ENCODE assay signal across 8 mouse cellular contexts in the genomic region with DNA sequence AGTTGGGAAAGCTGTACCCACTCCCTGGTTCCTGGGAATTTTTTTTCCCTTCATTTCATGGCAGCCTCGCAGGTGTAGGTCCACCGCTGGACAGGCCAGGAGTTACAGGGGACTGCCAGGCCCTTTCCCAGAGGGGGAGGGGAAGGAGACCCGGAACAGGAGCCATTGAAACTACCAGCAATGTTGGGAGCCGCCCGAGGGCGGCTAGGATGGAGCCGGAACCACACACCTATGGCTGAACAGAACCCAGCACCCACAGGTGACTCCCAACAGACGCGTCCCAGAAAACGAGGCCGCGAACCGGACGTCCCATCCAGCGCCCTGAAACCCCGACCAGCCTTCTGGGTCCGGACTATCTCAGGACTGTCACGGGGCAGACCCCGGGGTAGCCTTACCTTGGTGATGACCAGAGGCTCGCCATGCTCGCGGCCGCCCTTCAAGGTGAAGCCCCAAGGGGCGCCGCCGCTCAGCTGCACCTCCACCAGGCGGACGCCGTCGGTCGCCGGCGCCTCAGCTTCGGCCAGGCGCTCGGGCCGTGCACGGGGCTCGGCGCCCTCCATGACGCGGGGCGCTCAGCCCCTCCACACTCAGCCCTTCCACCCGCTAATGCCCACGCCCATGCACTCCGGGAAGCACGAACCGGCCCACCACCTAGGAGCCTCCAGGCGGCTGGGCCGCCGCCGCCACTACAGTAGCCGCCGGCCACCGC. TPM values are rescaled to one million over a fixed set of nuclear protein-coding genes. Genes with fewer than 3 reads are reported as not detected.
A peak's percentile ranks its signal among the peaks of the same experiment; 100 is the strongest.
DNase-seq lines count a peak whose midpoint lies in the region; ATAC-seq lines count a peak whose summit lies in the region.

Shroom2 (minus strand) TSS at position 575 of the 709 bp plus-strand sequence.

- H3K4me1 ChIP-seq in embryonic facial prominence, embryonic 15.5 days, result no peaks in the 10 kb centered on the region
- H3K4me1 ChIP-seq in hindbrain, embryonic 13.5 days (replicated peaks), result no peaks in the 10 kb centered on the region

- no peaks in the 10 kb centered on the region for H3K9me3 ChIP-seq in embryonic facial prominence, embryonic 15.5 days (replicated peaks)
- H3K9me3 ChIP-seq in hindbrain, embryonic 13.5 days, result no peaks in the 10 kb centered on the region

- peaks cover 16% of the 10 kb centered on the region for H3K27me3 ChIP-seq in embryonic facial prominence, embryonic 15.5 days
- H3K27me3 ChIP-seq in hindbrain, embryonic 13.5 days, result peaks cover 45% of the 10 kb centered on the region

- H3K36me3 ChIP-seq in embryonic facial prominence, embryonic 15.5 days, result no peaks in the 10 kb centered on the region
- no peaks in the 10 kb centered on the region for H3K36me3 ChIP-seq in hindbrain, embryonic 13.5 days

- DNase-seq in urinary bladder, adult 2 months (ENCODE audit: low spot score), result peak; percentile 44
- DNase-seq in urinary bladder, postnatal 4 days (ENCODE audit: low spot score in 2 of 2), result no peak
- no peak for DNase-seq in left cerebral cortex, postnatal 14 days (ENCODE audit: low spot score in 2 of 2)
- DNase-seq in lung, postnatal 4 days, result peak; percentile 22 to 33
- no peak for DNase-seq in c-Kit-positive CD71-positive TER-119-positive erythroid progenitor cells, embryonic 14.5 days (ENCODE audit: low spot score)
- no peak for DNase-seq in thymus, postnatal 4 days

- WGBS in embryonic facial prominence, embryonic 15.5 days, result 13% methylated on average over 46 of the region's 55 CpGs
- 18% methylated on average over 28 of the region's 55 CpGs for WGBS in hindbrain, embryonic 13.5 days

- intact Hi-C loops in left cerebral cortex, postnatal 14 days (cut with DNase I), result no loop called here

- no peak within 1 kb of the TSS for H3K27ac ChIP-seq in embryonic facial prominence, embryonic 15.5 days (replicated peaks)
- no peak within 1 kb of the TSS for H3K27ac ChIP-seq in hindbrain, embryonic 13.5 days

- peak; percentile 78 for ATAC-seq in embryonic facial prominence, embryonic 15.5 days (ENCODE audit: insufficient number of reproducible peaks, low FRiP score, low TSS enrichment, low read depth)
- peak; percentile 88 for ATAC-seq in hindbrain, embryonic 13.5 days (ENCODE audit: low FRiP score)

- H3K4me3 ChIP-seq in embryonic facial prominence, embryonic 15.5 days (replicated peaks), result peak within 1 kb of the TSS; percentile 59
- H3K4me3 ChIP-seq in hindbrain, embryonic 13.5 days, result peak within 1 kb of the TSS; percentile 55

- peak within 1 kb of the TSS; percentile 57 for H3K4me2 ChIP-seq in embryonic facial prominence, embryonic 15.5 days (replicated peaks)
- H3K4me2 ChIP-seq in hindbrain, embryonic 13.5 days, result peak within 1 kb of the TSS; percentile 72

- H3K9ac ChIP-seq in embryonic facial prominence, embryonic 15.5 days, result peak within 1 kb of the TSS; percentile 44
- peak within 1 kb of the TSS; percentile 68 for H3K9ac ChIP-seq in hindbrain, embryonic 13.5 days

RNA-seq across cellular contexts. Expression of gene Shroom2, which starts in this region (rescaled TPM):
- polyA plus RNA-seq in urinary bladder, adult 2 months (2012; rRNA removed), result 5.6 TPM in 2 replicates
- 5.5 and 5.7 TPM in 2 replicates for polyA plus RNA-seq in embryonic facial prominence, embryonic 15.5 days (2015; fragmentation: Nextera tagmentation; extraction: Ambion mirVana)
- polyA plus RNA-seq in hindbrain, embryonic 13.5 days (2015; fragmentation: Nextera tagmentation; extraction: Ambion mirVana), result 75.2 and 81.5 TPM in 2 replicates
- total RNA-seq in left cerebral cortex, postnatal 14 days (2021), result 100 to 1,000 TPM; 137 to 144 TPM

Comparison
In these comparisons a context has a peak if more than half of its experiments do, and no peak if none do; other contexts are left out.
1. RNA of gene Shroom2 (polyA plus RNA-seq): 75.2 to 81.5 TPM in hindbrain, embryonic 13.5 days; 5.5 to 5.7 TPM in embryonic facial prominence, embryonic 15.5 days and 5.6 TPM in urinary bladder, adult 2 months; every median in the first group is over 10 times any median in the second.
2. DNase-seq: peak in urinary bladder, adult 2 months (single experiment) and lung, postnatal 4 days (2 of 2); none in urinary bladder, postnatal 4 days (0 of 2), left cerebral cortex, postnatal 14 days (0 of 2), c-Kit-positive CD71-positive TER-119-positive erythroid progenitor cells, embryonic 14.5 days (single experiment) and thymus, postnatal 4 days (single experiment).